Comparison of ENCODE assay signal across 8 mouse cellular contexts in genomic region chr4:126609606-126610181, GRCm38 (mm10). TPM values are rescaled to one million over a fixed set of nuclear protein-coding genes. Genes with fewer than 3 reads are reported as not detected.
DNase-seq lines count a peak whose midpoint lies in the region; ATAC-seq lines count a peak whose summit lies in the region.

TSS of gene 5730409E04Rik (plus strand) at chr4:126609818.

- peak; percentile 81 for ATAC-seq in hindbrain, embryonic 11.5 days (ENCODE audit: low FRiP score)
- ATAC-seq in lung, embryonic 16.5 days (ENCODE audit: low read depth): peak; percentile 92

- DNase-seq in Muller cell, postnatal 12 days (ENCODE audit: inconsistent ontology term): peak; percentile 81
- peak; percentile 94 for DNase-seq in cerebellum, adult 9-11 months
- peak; percentile 69 to 73 for DNase-seq in frontal cortex, postnatal 14 days (ENCODE audit: low spot score in 2 of 2)
- DNase-seq in hindbrain, embryonic 11.5 days (ENCODE audit: low spot score): peak; percentile 73
- DNase-seq in layer of hippocampus, postnatal 10 days (ENCODE audit: low spot score in 2 of 2): peak; percentile 74 to 81
- DNase-seq in ovary, adult 18-20 months (ENCODE audit: low spot score): peak; percentile 77
- peak; percentile 7 to 15 for DNase-seq in thymus, postnatal 36 days

- peak within 1 kb of the TSS; percentile 55 for H3K4me3 ChIP-seq in hindbrain, embryonic 11.5 days (ENCODE audit: low read depth, low read length)
- H3K4me3 ChIP-seq in lung, embryonic 16.5 days (ENCODE audit: low read length): peak within 1 kb of the TSS; percentile 73

- 1% methylated on average over 48 of the region's 48 CpGs for WGBS in hindbrain, embryonic 11.5 days
- 1% methylated on average over 48 of the region's 48 CpGs for WGBS in lung, embryonic 16.5 days

- peak within 1 kb of the TSS; percentile 89 for H3K4me2 ChIP-seq in hindbrain, embryonic 11.5 days (replicated peaks; ENCODE audit: low read depth, low read length)
- peak within 1 kb of the TSS; percentile 94 for H3K4me2 ChIP-seq in lung, embryonic 16.5 days (ENCODE audit: low read depth, low read length)

- peak within 1 kb of the TSS; percentile 54 for H3K9ac ChIP-seq in hindbrain, embryonic 11.5 days (ENCODE audit: low read depth, low read length)
- H3K9ac ChIP-seq in lung, embryonic 16.5 days (ENCODE audit: low read length): peak within 1 kb of the TSS; percentile 91

- H3K27me3 ChIP-seq in hindbrain, embryonic 11.5 days (ENCODE audit: control insufficient read depth, insufficient read depth, low read length): peaks cover 22% of the 10 kb centered on the region
- H3K27me3 ChIP-seq in lung, embryonic 16.5 days (ENCODE audit: control insufficient read depth, insufficient read depth, low read depth, low read length): no peaks in the 10 kb centered on the region

- H3K36me3 ChIP-seq in hindbrain, embryonic 11.5 days (ENCODE audit: control insufficient read depth, insufficient read depth, low read length): no peaks in the 10 kb centered on the region
- H3K36me3 ChIP-seq in lung, embryonic 16.5 days (ENCODE audit: control insufficient read depth, insufficient read depth, low read length): no peaks in the 10 kb centered on the region

- H3K27ac ChIP-seq in hindbrain, embryonic 11.5 days (ENCODE audit: low read depth, low read length): 0 out of 2 replicates have a peak within 1 kb of the TSS, but pooled peaks have one; percentile 0
- H3K27ac ChIP-seq in lung, embryonic 16.5 days (ENCODE audit: low read length): peak within 1 kb of the TSS; percentile 70; the same call in 1 of the 2 replicates

- no peaks in the 10 kb centered on the region for H3K4me1 ChIP-seq in hindbrain, embryonic 11.5 days (replicated peaks; ENCODE audit: control insufficient read depth, insufficient read depth, low read length)
- H3K4me1 ChIP-seq in lung, embryonic 16.5 days (replicated peaks; ENCODE audit: control insufficient read depth, insufficient read depth, low read length): 0 out of 2 replicates have a peak, but pooled peaks cover 2% of the 10 kb centered on the region

- no peaks in the 10 kb centered on the region for H3K9me3 ChIP-seq in hindbrain, embryonic 11.5 days (ENCODE audit: control insufficient read depth, low read length)
- no peaks in the 10 kb centered on the region for H3K9me3 ChIP-seq in lung, embryonic 16.5 days (ENCODE audit: control insufficient read depth, low read length)

RNA-seq across cellular contexts. Expression of gene 5730409E04Rik, which starts in this region (rescaled TPM):
- 1.9 and 3.0 TPM in 2 replicates for polyA plus RNA-seq in hindbrain, embryonic 11.5 days (2014; fragmentation: Nextera tagmentation; extraction: Ambion mirVana)
- total RNA-seq in layer of hippocampus, postnatal 10 days (2021): 10 to 100 TPM; 57.3 to 58.1 TPM
- polyA plus RNA-seq in lung, embryonic 16.5 days (2015; fragmentation: Nextera tagmentation; extraction: Ambion mirVana): 1.8 and 1.9 TPM in 2 replicates

Comparison
In these comparisons a context has a peak if more than half of its experiments do, and no peak if none do; other contexts are left out.
1. Peak in every context shown above with its lines: DNase-seq, ATAC-seq, H3K4me3 ChIP-seq and H3K27ac ChIP-seq.
2. DNase-seq: peak in every context shown above with its lines; median percentile 94 in cerebellum, adult 9-11 months; 81 in Muller cell, postnatal 12 days; 78 in layer of hippocampus, postnatal 10 days; 77 in ovary, adult 18-20 months; 73 in hindbrain, embryonic 11.5 days; 71 in frontal cortex, postnatal 14 days; 11 in thymus, postnatal 36 days.